Mouse (Mus musculus) CH12.LX (cell line): ENCODE data around the gene Wdfy4.

Experiments
- BHLHE40 ChIP-seq: IDR thresholded peaks from 2 replicates; pipeline ENCODE4 v1.6.1; 2011; ENCODE audit warnings: mild to moderate bottlenecking, low read depth, low read length, improper control_type of control experiment
- CTCF ChIP-seq, 2 experiments: IDR thresholded peaks in 1 of 2; conservative IDR thresholded peaks in 1 of 2; 2 replicates each; pipeline ENCODE4 v1.5.1; 2011 to 2012; ENCODE audit warnings: low read depth in 2 of 2, low read length in 2 of 2, improper control_type of control experiment in 1 of 2, inconsistent platforms in 1 of 2, mild to moderate bottlenecking in 1 of 2, moderate library complexity in 1 of 2
- MYC ChIP-seq: IDR thresholded peaks from 2 replicates; pipeline ENCODE4 v1.6.1; 2011; ENCODE audit warnings: low read depth, mild to moderate bottlenecking, improper control_type of control experiment, low read length
- POLR2A ChIP-seq: IDR thresholded peaks from 2 replicates; pipeline ENCODE4 v1.6.1; 2011; ENCODE audit warnings: low read depth, mild to moderate bottlenecking, improper control_type of control experiment, low read length
- SMC3 ChIP-seq: IDR thresholded peaks from 2 replicates; pipeline ENCODE4 v1.6.1; 2011; ENCODE audit warnings: low read depth, low read length, improper control_type of control experiment
- TCF12 ChIP-seq: IDR thresholded peaks from 2 replicates; pipeline ENCODE4 v1.6.1; 2014; ENCODE audit warnings: low read depth, mild to moderate bottlenecking, inconsistent platforms, low read length, improper control_type of control experiment
- ZKSCAN1 ChIP-seq: IDR thresholded peaks from 2 replicates; pipeline ENCODE4 v1.6.1; 2012; ENCODE audit warnings: low read depth, inconsistent platforms, low read length, improper control_type of control experiment, borderline replicate concordance

- TF ChIP-seq POLR2A (no peak), CTCF (conservative IDR thresholded peaks at IDR 0.05 in 1 of 2, IDR thresholded peaks at IDR 0.05 in 1 of 2; ENCODE audit: low read depth in 2 of 2, low read length in 2 of 2) (no peak), ZKSCAN1 (no peak), TCF12 (no peak), MYC (no peak), BHLHE40 (no peak), SMC3 (no peak)
Measured at GRCm38 (mm10) chr14:33208331-33208730, 23.0 kb upstream of the Wdfy4 start.
